Mouse (Mus musculus): ENCODE results near the gene Dhrs3. TPM values are rescaled to one million over a fixed set of nuclear protein-coding genes. Genes with fewer than 3 reads are reported as not detected.

Gene Dhrs3
- polyA plus RNA-seq, 1 experiment from 2014 or later, result 36.5 TPM

- Histone ChIP-seq H3K36me3 (ENCODE audit: insufficient read depth) (0 out of 2 replicates have a peak, but pooled peaks cover 8% of the 10 kb centered on the region), H3K4me2 (no peak overlapping the region), H3K4me1 (ENCODE audit: insufficient read depth) (no peaks in the 10 kb centered on the region; the same call in 1 of the 2 replicates), H3K27ac (ENCODE audit: low read depth) (0 out of 2 replicates have a peak overlapping the region, but pooled peaks have one; percentile 47), H3K9ac (no peak overlapping the region), H3K4me3 (ENCODE audit: low read depth, low read length) (no peak overlapping the region), H3K9me3 (ENCODE audit: low read depth, low read length) (no peaks in the 10 kb centered on the region), H3K27me3 (ENCODE audit: insufficient read depth, low read length) (peaks cover 3% of the 10 kb centered on the region; the same call in 1 of the 2 replicates)
- no peak for TF ChIP-seq CTCF (IDR thresholded peaks at IDR 0.05; ENCODE audit: low read depth)
- WGBS, result 47% methylated on average over 6 of the region's 6 CpGs
- ATAC-seq (ENCODE audit: insufficient read depth), result no peak
- peak; percentile 79 for DNase-seq
Observed at GRCm38 (mm10) chr4:144898036-144898649, 5.5 kb downstream of the Dhrs3 start.

GRCm38 (mm10) chr4:144898737-144899136 is 6.1 kb downstream of the Dhrs3 start:
- Histone ChIP-seq H3K4me2 (no peak overlapping the region), H3K36me3 (ENCODE audit: insufficient read depth) (0 out of 2 replicates have a peak, but pooled peaks cover 8% of the 10 kb centered on the region), H3K27ac (ENCODE audit: low read depth) (no peak overlapping the region), H3K4me3 (ENCODE audit: low read depth, low read length) (no peak overlapping the region), H3K9ac (no peak overlapping the region), H3K27me3 (ENCODE audit: insufficient read depth, low read length) (no peaks in the 10 kb centered on the region), H3K4me1 (ENCODE audit: insufficient read depth) (no peaks in the 10 kb centered on the region; the same call in 1 of the 2 replicates), H3K9me3 (ENCODE audit: low read depth, low read length) (no peaks in the 10 kb centered on the region)
- no peak for TF ChIP-seq CTCF (IDR thresholded peaks at IDR 0.05; ENCODE audit: low read depth)
- WGBS, result 92% methylated on average over 2 of the region's 2 CpGs
- ATAC-seq (ENCODE audit: insufficient read depth) (no peak), DNase-seq (no peak)

GRCm38 (mm10) chr4:144901561-144902111 is 9.0 kb downstream of the Dhrs3 start:
- no peak for DNase-seq
- H3K4me1 ChIP-seq (ENCODE audit: insufficient read depth), result 0 out of 2 replicates have a peak, but pooled peaks cover 8% of the 10 kb centered on the region
- no peaks in the 10 kb centered on the region for H3K9me3 ChIP-seq (ENCODE audit: low read depth, low read length)
- ATAC-seq (ENCODE audit: insufficient read depth), result no peak
- H3K36me3 ChIP-seq (ENCODE audit: insufficient read depth), result 0 out of 2 replicates have a peak, but pooled peaks cover 8% of the 10 kb centered on the region
- no peak overlapping the region for H3K27ac ChIP-seq (ENCODE audit: low read depth)
- no peaks in the 10 kb centered on the region for H3K27me3 ChIP-seq (ENCODE audit: insufficient read depth, low read length)
- H3K9ac ChIP-seq, result no peak overlapping the region
- no peak for TF ChIP-seq CTCF (IDR thresholded peaks at IDR 0.05; ENCODE audit: low read depth)
- WGBS, result 71% methylated on average over 5 of the region's 5 CpGs
- no peak overlapping the region for H3K4me3 ChIP-seq (ENCODE audit: low read depth, low read length)
- no peak overlapping the region for H3K4me2 ChIP-seq

DNA sequence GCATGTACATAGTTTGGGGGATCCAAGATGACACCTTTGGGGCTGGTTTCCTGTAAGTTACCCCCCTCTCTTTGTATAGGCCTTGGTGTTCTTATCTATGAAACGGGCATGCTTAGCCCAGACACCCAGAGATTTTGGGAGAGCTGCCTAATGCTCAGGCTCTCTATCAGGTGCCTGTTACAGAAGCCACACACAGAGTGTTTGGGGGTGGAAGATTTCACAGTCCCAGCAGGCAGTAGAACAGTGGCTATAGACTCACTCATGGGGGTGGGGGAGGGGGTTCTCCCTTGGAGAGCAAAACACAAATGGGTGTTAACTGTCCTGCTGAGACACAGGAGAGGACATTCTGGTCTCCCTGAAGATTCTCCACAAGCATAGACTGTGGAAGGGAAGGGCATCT is 10.5 kb downstream of the Dhrs3 start:
- Histone ChIP-seq H3K9me3 (ENCODE audit: low read depth, low read length) (no peaks in the 10 kb centered on the region), H3K9ac (no peak overlapping the region), H3K27ac (ENCODE audit: low read depth) (no peak overlapping the region; the same call in 1 of the 2 replicates), H3K4me2 (no peak overlapping the region), H3K4me1 (ENCODE audit: insufficient read depth) (0 out of 2 replicates have a peak, but pooled peaks cover 11% of the 10 kb centered on the region), H3K27me3 (ENCODE audit: insufficient read depth, low read length) (no peaks in the 10 kb centered on the region), H3K36me3 (ENCODE audit: insufficient read depth) (0 out of 2 replicates have a peak, but pooled peaks cover 8% of the 10 kb centered on the region), H3K4me3 (ENCODE audit: low read depth, low read length) (no peak overlapping the region)
- no peak for ATAC-seq (ENCODE audit: insufficient read depth)
- WGBS, result 81% methylated on average over 1 of the region's 1 CpGs
- no peak for TF ChIP-seq CTCF (IDR thresholded peaks at IDR 0.05; ENCODE audit: low read depth)
- no peak for DNase-seq

DNA sequence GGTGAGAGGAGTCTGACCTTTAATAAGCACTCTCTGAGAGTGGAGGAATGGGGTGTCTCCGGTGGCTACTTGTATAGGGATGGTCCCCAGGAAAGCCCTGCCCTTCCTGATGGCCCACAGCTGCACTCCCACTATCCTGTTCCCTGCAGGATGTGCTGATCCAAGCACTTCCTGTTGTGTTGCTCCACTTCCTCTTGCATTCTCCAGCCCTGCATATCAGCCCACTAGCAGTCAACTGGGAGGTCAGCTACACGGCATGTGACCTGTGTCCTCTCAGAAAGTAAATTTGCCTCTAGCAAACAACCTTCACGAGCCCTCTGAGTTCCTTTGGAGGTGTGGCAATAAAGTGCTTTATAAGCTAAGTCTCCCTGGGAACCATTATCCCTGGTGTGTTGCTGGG is 11.3 kb downstream of the Dhrs3 start:
- Histone ChIP-seq H3K9ac (no peak overlapping the region), H3K4me1 (ENCODE audit: insufficient read depth) (0 out of 2 replicates have a peak, but pooled peaks cover 11% of the 10 kb centered on the region), H3K4me3 (ENCODE audit: low read depth, low read length) (no peak overlapping the region), H3K9me3 (ENCODE audit: low read depth, low read length) (no peaks in the 10 kb centered on the region), H3K27me3 (ENCODE audit: insufficient read depth, low read length) (no peaks in the 10 kb centered on the region), H3K4me2 (no peak overlapping the region), H3K36me3 (ENCODE audit: insufficient read depth) (0 out of 2 replicates have a peak, but pooled peaks cover 8% of the 10 kb centered on the region), H3K27ac (ENCODE audit: low read depth) (0 out of 2 replicates have a peak overlapping the region, but pooled peaks have one; percentile 30)
- TF ChIP-seq CTCF (IDR thresholded peaks at IDR 0.05; ENCODE audit: low read depth), result no peak
- ATAC-seq (ENCODE audit: insufficient read depth) (peak; percentile 45; the same call in 1 of the 2 replicates), DNase-seq (peak; percentile 48)
- WGBS, result 42% methylated on average over 3 of the region's 3 CpGs

GRCm38 (mm10) chr4:144905128-144905527 is 12.5 kb downstream of the Dhrs3 start:
- Histone ChIP-seq H3K4me2 (no peak overlapping the region), H3K27ac (ENCODE audit: low read depth) (no peak overlapping the region), H3K9me3 (ENCODE audit: low read depth, low read length) (no peaks in the 10 kb centered on the region), H3K4me3 (ENCODE audit: low read depth, low read length) (no peak overlapping the region), H3K36me3 (ENCODE audit: insufficient read depth) (0 out of 2 replicates have a peak, but pooled peaks cover 3% of the 10 kb centered on the region), H3K27me3 (ENCODE audit: insufficient read depth, low read length) (no peaks in the 10 kb centered on the region), H3K4me1 (ENCODE audit: insufficient read depth) (0 out of 2 replicates have a peak, but pooled peaks cover 11% of the 10 kb centered on the region), H3K9ac (no peak overlapping the region)
- DNase-seq, result no peak
- TF ChIP-seq CTCF (IDR thresholded peaks at IDR 0.05; ENCODE audit: low read depth), result no peak
- no peak for ATAC-seq (ENCODE audit: insufficient read depth)
- WGBS, result 70% methylated on average over 5 of the region's 5 CpGs

All from lung, embryonic 14.5 days (tissue).